Mouse (Mus musculus): ENCODE results near the gene B3gat3. TPM values are rescaled to one million over a fixed set of nuclear protein-coding genes. Genes with fewer than 3 reads are reported as not detected.
A peak's percentile ranks its signal among the peaks of the same experiment; 100 is the strongest.

B3gat3 gene
- total RNA-seq, 2 experiments from 2014 or later: 38.0 to 38.7 TPM

DNA sequence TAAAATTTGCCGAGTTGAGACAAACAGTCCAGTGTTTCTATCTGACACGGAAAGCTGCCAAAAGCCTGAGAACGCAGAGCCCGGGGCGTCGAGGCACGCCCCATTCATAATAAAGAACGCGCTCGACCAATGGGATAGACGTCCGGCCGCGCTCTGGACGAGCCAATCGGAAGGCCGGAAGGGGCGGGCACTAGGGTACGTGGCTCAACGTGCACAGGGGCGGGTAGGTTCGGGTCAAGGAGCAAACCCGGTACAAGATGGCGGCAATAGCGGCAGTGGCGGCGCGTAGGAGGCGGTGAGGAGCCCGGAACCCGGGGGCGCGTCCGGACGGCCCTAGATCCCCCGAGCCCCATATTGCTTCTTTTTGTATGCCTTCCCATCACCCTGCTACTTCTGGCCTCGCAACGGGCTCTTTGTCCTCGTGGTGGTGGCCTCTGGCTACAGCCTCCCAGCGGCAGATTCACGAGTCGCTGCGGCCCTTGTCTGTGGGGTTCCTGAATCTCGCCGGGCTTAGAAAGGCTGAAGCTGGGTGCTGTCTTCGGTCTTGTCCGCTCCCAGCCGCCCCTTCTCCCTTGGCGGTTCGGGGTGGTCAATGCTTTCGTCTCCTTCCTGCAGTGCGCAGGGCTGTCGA lies 22.2 kb upstream of the B3gat3 start, which contains the start of gene Ganab:
Gene Ganab (plus strand): TSS at position 207 of the 631 bp plus-strand sequence.
- DNase-seq: peak; percentile 97 to 98

DNA sequence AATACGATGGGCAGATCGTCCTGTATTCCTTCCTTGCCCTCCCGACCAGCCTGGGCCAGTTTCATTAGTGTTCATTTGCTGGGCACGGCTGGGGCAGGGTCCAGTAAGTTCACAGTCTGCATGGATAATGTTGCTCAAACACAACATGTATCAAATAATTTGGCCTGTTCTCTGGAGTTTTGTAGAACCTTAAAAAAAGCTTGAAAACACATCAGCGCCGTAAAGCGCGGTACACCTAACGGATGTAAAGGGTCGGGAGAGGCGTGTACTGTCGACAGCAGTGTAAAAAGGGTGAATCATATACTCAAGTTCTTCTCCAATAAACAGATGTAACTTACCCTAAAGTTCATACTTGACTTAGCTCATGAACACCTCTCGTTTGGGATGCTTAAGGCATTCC lies 21.6 kb upstream of the B3gat3 start:
- no peak for DNase-seq

DNA sequence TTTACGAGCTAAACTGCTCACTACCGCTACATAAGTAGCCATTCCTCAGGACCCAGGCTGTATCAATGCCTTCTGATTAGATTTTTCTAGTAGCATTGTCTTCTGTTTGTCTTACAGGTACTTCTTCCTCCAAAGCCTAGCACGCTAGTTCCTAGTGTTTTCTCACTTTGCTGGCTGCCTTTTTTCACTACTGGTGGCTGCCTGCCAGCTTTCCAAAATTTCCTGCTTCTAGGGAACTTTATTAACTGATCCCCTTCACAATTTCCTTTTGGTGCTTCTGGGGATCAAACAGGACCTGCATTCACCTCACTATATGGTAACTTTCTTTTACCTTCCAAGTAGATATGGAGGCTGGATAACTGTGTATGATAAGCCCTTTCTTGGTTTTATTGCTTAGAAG lies 21.1 kb upstream of the B3gat3 start:
- no peak for DNase-seq

- no peak for DNase-seq
Measured at GRCm38 (mm10) chr19:8903412-8903811, 16.8 kb upstream of the B3gat3 start.

DNA sequence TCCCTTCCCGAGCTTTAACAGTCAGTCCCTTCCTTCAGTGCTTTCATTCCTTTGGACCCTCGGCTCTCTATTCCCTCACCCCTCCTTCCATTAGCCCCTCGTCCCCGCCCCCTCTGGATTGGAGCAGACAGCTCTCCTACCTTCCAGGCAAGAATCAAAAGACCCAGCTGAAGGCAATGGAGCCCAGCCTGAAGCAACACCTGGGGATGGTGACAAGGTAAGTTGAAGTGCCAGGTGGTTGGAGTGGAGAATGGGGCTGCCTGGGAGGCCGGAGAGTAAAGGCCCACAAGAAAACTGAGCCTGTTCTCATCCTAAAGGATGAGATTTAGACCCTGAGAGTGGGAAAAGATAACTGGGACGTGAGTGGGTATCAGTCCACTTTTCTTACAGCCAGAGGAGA lies 11.6 kb upstream of the B3gat3 start:
- DNase-seq: no peak

GRCm38 (mm10) chr19:8911810-8912209 lies 8.4 kb upstream of the B3gat3 start:
- DNase-seq: no peak

- DNase-seq: no peak
Measured at GRCm38 (mm10) chr19:8914212-8914611, 6.0 kb upstream of the B3gat3 start.

- DNase-seq: no peak
Measured at GRCm38 (mm10) chr19:8919000-8919399, 1.2 kb upstream of the B3gat3 start.

DNA sequence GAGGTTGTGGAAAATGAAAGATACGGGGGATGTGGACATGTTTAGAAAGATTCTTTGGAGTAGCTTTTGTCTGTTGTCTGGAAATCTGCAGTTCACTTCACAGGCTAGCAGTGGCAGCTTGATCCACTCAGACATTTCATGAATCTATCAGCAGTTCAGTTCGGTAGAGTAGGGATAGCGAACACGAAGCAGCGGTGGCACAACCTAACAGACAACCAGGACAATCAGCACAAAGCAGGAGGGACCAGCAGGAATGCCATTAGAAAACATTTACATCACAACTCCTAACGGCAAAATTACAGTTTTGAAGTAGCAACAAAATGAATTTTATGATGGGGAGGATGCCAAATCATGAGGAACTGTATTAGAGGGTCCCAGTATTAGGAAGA lies 496 bp upstream of the B3gat3 start:
- no peak for DNase-seq

GRCm38 (mm10) chr19:8920836-8921291 lies 690 bp downstream of the B3gat3 start:
- peak; percentile 31 to 38 for DNase-seq

- no peak for DNase-seq
Measured at GRCm38 (mm10) chr19:8921741-8922140, 1.6 kb downstream of the B3gat3 start.

- no peak for DNase-seq
Measured at GRCm38 (mm10) chr19:8926766-8927165, 6.6 kb downstream of the B3gat3 start.

DNA sequence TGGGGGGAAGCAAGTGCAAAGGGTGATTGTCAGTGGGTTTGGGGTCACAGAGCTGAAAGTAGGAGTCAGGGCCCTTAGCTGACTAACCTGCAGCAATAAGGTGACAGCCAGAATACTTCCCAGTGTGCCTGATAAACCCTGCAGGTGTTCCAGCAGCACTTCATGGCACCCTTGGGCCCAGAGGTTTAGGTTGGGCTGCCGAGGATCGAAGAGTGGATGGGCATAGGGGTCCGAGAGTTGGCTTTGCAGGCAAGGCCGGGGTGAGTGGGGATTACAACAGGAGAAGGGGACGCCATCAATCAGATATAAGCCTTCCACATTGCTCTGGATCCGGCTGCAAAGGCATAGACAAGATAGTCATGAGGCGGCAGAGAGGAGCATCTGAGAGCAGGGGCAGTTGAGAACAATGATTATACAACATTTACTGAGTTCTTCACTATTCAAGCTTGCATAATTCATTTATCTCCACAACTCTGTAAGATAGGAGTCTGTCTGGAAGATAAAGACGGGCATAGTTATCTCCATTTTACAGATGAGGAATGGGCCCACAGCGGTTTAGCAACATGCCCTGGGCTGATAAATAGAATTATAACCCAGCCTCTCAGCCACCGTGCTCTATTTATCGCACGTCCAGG lies 7.8 kb downstream of the B3gat3 start:
- no peak for DNase-seq

DNA sequence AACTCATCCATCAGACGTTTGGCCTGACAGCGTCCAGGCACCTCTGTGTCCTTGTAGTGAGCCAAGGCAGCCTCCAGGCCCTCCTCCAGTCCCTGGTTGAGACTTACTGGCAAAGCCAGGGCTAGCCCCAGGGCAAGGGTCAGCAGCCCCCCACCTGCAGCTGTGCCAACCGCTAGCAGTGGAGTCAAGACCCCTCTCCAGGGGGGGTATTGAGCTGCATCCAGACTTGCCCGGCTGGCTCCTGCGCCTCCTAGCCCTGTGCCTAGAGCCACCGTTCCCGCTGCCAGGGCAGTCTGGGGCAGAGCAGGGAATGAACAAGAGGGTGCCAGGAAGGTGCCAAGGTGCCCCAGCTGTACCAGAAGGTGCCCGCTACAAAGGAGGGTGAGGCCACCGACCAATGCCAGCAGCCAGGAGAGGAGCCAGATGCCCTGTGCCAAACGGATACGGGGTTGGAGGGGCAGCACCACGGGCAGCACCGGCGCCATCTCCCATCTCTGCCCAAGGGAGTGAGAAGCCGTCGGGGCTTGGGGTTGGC lies 8.6 kb downstream of the B3gat3 start:
- no peak for DNase-seq

GRCm38 (mm10) chr19:8929224-8930088 lies 9.3 kb downstream of the B3gat3 start, which contains the start of the genes Rom1 and Eml3:
Rom1 (minus strand) TSS chr19:8929356.
Eml3 (plus strand) TSS chr19:8929552.
- DNase-seq: peak; percentile 96 to 97

DNA sequence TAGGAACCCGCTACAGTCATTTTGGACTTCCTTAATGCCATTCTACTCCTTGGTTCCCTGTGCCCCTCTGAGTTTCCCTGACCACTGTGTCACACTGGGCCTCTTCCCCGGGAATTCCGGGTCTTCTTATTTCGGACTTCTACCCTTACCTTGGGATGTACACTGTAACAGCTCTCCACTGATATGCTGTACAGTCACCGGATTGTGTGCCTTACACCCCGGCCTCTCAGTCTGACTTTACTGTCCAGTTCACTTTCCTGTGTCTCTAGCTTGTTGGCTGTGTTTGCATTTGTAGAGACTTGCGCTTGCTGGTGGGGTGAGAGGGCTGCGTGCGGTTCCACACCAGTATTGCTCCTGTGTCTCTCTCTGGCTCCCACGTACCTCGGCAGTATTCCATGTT lies 9.9 kb downstream of the B3gat3 start:
- no peak for DNase-seq

- no peak for DNase-seq
Measured at GRCm38 (mm10) chr19:8930771-8931170, 10.6 kb downstream of the B3gat3 start.

DNA sequence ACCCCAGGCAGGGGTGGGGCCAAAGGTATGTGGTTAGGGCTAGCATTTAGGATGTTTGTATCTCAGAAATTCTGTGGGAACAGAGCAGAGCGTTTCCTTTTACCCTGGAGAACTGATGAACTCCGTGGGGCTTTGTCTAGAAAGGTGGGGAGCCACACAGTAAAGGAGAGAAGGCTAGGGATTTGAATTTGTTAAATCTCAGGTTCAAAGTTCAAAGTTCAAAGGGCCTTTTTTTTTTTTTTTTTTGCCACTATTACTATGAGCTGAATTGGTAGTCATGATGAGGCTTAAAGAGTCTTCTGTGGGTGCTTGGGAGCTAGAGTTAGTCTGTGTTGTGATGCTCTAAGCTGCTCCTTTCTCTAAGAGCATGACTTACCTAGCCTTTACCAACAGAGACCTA lies 16.6 kb downstream of the B3gat3 start:
- DNase-seq: no peak

DNA sequence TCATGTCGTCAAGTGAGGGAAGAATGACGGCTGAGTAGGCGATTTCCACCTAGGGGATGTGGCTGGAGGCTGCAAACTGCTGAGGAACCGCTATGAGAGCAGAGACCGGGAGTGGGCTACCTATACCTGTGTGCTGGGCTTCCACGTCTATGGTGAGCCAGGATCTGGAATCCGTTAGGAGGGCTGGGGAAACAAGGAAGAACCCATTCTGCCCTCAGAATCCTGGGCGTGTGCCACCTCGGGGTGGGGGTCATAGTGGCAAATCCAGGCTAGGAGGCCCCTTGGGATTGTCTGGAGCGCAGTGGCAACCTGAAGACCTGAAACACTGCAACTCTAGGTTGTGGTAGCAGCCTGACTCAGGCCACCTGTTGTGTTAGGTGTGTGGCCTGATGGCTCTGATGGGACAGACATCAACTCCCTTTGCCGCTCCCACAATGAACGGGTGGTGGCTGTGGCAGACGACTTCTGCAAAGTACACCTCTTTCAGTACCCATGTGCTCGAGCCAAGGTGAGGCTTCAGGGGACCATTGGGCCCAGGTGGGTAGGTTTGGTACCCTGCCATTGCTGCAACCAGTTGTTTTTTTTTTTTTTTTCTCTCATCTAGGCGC lies 20.5 kb downstream of the B3gat3 start:
- no peak for DNase-seq

DNA sequence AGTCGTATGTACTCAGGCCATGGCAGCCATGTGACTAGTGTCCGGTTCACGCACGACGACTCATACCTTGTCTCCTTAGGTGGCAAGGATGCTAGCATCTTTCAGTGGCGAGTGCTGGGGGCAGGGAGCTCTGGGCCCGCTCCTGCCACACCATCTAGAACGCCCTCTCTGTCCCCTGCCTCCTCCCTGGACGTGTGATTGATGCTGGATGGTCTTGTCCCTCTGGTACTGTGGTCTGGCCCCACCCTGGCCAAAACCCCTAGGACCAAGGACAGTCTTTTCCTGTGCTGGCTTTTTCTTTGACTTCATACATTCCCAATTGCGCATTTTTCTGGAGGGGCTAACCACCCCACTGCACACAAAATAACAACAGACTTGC lies 21.0 kb downstream of the B3gat3 start:
- no peak for DNase-seq

- DNase-seq: peak; percentile 96 to 97
Measured at GRCm38 (mm10) chr19:8941515-8942217, 21.5 kb downstream of the B3gat3 start, which contains the start of gene Mta2. Mta2 (plus strand) TSS chr19:8941875.
